Mouse (Mus musculus) olfactory bulb, adult 2 months (tissue): ENCODE data around the gene Cep162.

Experiments
- CTCF ChIP-seq: fragments of 200-500 bp; IDR thresholded peaks from 2 replicates; pipeline ENCODE4 v1.5.1; 2012; ENCODE audit warnings: low read depth, mild to moderate bottlenecking, low read length, moderate library complexity; ENCODE audit not compliant: insufficient read depth
- POLR2A ChIP-seq: fragments of 200-500 bp; IDR thresholded peaks from 2 replicates; pipeline ENCODE4 v1.6.1; 2012; ENCODE audit warnings: mild to moderate bottlenecking, low read depth, low read length, moderate library complexity; ENCODE audit not compliant: insufficient read depth

DNA sequence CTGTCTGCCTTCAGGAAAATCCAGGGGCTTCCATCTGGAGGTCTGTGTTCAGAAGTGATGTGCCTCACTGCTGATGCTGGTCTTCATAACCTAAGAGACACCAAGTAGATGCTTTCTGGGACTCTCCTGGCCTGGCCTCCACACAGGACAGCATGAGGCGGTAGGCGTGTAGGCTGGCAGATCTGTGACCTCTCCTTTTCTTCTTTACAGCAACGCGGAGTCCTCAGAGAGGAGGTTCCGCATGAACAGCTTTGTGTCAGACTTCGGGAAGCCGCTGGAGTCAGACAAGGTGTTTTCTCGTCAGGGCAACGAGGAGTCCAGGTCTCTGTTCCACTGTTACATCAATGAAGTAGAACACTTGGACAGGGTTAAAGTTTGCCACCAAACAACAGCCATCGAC is 73.1 kb downstream of the Cep162 start:
- TF ChIP-seq POLR2A (no peak), CTCF (no peak)
